Mouse (Mus musculus): ENCODE measurements around the gene Mcpt2.
"Not testable (repeated sequence)": the region's sequence is repeated elsewhere in the genome, so short reads cannot be mapped to it uniquely, and the experiment has no call there.

Mcpt2 gene

GRCm38 (mm10) chr14:56041792-56042191, at the start of gene Mcpt2:
TSS of gene Mcpt2 (plus strand) at chr14:56042041.
- in situ Hi-C loops (cut with MboI, MseI) = not testable (repeated sequence)

GRCm38 (mm10) chr14:56013147-56013546, 28.7 kb upstream of the Mcpt2 start:
- in situ Hi-C loops (cut with MboI, MseI) = no loop called here

DNA sequence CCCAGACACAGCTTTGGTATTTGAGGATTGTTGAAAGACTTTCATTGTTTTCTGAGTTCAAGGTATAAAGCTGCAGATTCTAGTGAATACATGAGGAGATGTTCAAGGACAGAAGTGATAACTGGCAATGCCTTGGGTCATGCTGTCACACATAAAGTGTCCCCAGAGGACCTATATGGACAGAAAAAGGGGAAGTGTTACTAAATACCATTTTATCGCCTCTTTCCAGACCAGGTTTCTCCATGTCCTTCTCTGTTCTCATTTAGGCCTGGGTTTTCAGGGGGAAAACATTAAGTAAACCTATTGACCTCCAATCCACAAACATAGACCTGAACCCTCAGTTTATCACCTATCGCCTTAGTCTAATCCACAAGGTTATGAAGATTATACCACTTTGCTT, 27.9 kb upstream of the Mcpt2 start:
- in situ Hi-C loops (cut with MboI, MseI) = no loop called here

GRCm38 (mm10) chr14:56017671-56018070, 24.2 kb upstream of the Mcpt2 start, which contains the start of gene Mcpt1:
TSS of gene Mcpt1 (plus strand) at chr14:56017971.
- in situ Hi-C loops (cut with MboI, MseI) = not testable (repeated sequence)

DNA sequence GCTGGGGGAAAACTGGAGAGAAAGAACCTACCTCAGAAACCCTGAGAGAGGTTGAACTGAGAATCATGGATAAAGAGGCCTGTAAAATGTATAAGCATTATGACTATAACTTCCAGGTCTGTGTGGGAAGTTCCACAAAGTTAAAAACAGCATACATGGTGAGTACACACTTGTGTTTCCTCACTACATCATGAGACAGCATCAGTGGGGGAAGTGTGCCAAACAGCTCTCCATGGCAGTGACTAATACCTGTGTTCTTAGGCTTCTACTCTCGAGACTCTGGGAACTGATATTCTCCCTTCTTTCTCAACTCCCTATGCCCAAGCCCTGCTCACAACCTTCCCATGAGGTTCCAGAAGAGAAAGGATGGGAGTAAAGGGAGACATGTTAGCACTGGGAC, 22.4 kb upstream of the Mcpt2 start:
- in situ Hi-C loops (cut with MboI, MseI) = no loop called here

GRCm38 (mm10) chr14:56021305-56021704, 20.5 kb upstream of the Mcpt2 start:
- in situ Hi-C loops (cut with MboI, MseI) = not testable (repeated sequence)

- in situ Hi-C loops (cut with MboI, MseI) = loop anchor here in 1 of 2 experiments (10.0 kb wide), 1 partner anchor 64 kb away; no protein-coding TSS in a partner anchor
Observed at GRCm38 (mm10) chr14:56030395-56030794, 11.4 kb upstream of the Mcpt2 start, which contains the start of gene Mcpt9. TSS of gene Mcpt9 (minus strand) at chr14:56030495.

DNA sequence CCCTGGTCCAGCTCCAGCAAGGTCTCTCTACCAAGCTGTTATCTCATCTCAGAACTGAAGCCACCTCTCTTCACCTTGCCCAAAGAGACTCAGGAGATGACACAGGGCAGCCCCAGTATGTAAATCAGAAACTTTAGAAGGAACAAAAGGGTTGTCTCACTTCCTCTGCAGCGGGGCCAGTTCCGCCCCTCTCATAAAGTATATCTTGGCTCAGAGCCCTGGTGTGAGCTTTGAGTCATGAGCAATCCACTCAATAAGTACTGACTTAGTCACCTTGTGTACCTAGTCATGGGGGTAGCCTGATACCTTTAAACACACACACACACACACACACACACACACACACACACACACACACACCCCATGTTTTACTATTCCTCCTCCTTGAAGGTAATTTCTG, 7.4 kb upstream of the Mcpt2 start:
- in situ Hi-C loops (cut with MboI, MseI) = loop anchor here in 1 of 2 experiments (10.0 kb wide), 1 partner anchor 60 kb away; no protein-coding TSS in a partner anchor

GRCm38 (mm10) chr14:56055408-56055807, 13.6 kb downstream of the Mcpt2 start:
- in situ Hi-C loops (cut with MboI, MseI) = no loop called here

DNA sequence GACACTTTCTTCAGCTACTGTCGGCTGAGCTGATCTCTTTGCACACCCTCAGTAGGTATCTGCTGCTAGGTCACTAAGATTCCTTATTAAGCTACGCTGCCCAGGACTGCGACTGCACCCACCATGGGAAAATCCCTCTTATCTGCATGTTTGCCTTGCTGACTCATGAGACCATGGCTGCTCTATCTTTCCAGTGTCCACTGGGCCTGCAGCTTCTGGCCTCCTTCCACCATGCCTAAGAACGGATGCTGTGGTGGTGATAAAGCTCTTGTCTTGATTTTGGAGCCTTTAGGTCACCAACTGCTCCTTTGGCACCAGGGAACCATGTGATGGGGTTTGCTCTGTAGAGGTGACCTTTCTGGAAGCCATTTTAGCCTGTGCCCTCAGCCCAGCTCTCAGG, 15.9 kb downstream of the Mcpt2 start:
- in situ Hi-C loops (cut with MboI, MseI) = no loop called here

- in situ Hi-C loops (cut with MboI, MseI) = not testable (repeated sequence)
Observed at GRCm38 (mm10) chr14:56062213-56062612, 20.4 kb downstream of the Mcpt2 start, which contains the start of gene Mcpt4. TSS of gene Mcpt4 (minus strand) at chr14:56062313.

DNA sequence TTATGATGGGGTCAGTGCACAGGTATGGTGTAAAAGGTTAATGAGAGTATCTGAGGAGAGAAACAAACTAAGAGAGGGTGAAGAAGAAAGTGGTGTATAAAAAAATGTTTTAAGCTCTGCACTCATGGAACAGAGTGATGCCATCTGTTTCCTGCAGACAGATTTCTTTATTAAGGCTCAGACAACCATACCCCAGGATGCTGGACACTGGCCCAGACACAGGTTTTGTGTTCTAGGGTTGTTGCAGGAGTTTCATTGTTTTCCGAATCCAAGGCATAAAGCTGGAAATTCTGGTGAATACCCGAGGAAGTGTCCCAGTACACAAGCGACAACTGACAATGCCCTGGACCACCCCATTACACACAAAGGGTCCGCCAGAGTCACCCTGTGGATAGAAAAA, 40.2 kb downstream of the Mcpt2 start:
- in situ Hi-C loops (cut with MboI, MseI) = no loop called here

GRCm38 (mm10) chr14:56085167-56085566, 43.3 kb downstream of the Mcpt2 start, which contains the start of gene Mcpt8:
TSS of gene Mcpt8 (minus strand) at chr14:56085273.
- in situ Hi-C loops (cut with MboI, MseI) = no loop called here

DNA sequence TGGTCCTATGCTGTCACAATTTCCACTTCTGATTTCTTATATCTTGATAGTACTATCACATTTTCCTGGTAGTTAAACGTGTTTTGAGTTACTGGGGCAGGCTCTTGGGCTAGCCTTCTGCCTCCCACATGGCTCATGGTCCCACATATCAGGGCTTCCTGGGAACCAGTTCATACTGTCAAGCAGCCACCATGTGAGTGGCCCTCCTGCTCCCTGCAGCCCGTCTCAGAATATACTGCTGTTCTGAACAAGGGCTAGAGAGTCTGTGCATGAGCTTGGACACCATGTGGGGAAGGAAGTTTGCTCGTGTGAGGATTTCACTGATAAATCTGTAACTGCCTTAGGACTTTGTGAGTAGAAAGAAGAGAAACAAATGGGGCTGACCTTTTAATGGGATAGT, 44.9 kb downstream of the Mcpt2 start:
- in situ Hi-C loops (cut with MboI, MseI) = no loop called here

DNA sequence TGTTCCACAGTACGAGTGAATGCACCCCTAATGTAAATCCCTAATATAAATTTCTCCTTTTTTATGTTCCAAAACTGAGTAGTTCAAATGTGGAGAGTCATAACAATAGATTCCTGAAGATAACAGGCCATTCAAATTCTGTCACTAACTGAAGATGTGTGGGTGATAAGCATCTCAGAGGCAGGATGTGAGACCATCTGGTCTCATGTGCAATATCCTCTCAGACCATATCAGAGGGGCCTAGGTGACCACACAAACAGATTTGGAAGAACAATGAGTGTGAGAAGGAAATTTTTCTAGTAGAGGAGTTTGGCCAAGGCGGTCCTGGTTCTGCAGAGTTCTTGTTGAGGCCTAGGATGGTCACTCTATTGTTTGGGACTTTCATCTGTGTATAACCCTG, 51.5 kb downstream of the Mcpt2 start:
- in situ Hi-C loops (cut with MboI, MseI) = loop anchor here in 1 of 2 experiments (10.0 kb wide), 2 partner anchors 59 to 159 kb away; partner anchors contain the start of gene Mcpt9
